Mouse (Mus musculus): ENCODE measurements around the gene Fahd1. TPM values are rescaled to one million over a fixed set of nuclear protein-coding genes. Genes with fewer than 3 reads are reported as not detected.

Gene Fahd1
- polyA plus RNA-seq, 1 experiment from 2014 or later, result 16.0 TPM

GRCm38 (mm10) chr17:24878531-24878930, 28.4 kb upstream of the Fahd1 start:
- H3K4me1 ChIP-seq, result no peaks in the 10 kb centered on the region
- H3K27ac ChIP-seq, result no peak overlapping the region

DNA sequence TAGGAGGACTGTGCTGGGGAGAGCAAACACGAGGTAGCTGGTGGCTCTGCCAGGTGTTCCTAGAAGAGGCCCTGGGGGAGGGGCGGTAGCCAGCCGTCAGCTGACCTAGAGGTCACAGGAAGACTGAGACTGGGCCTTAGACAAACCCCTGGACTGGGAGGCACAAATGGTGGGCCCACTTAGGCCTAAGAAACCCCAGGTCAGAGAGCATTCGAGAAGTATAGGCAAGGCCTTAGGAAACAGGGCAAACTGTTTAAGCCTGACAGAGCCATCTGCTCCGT, 27.9 kb upstream of the Fahd1 start:
- Histone ChIP-seq H3K36me3 (ENCODE audit: poor library complexity, severe bottlenecking) (peaks cover 10% of the 10 kb centered on the region), H3K4me2 (no peak overlapping the region), H3K9me3 (replicated peaks) (no peaks in the 10 kb centered on the region), H3K4me3 (no peak overlapping the region), H3K27me3 (no peaks in the 10 kb centered on the region), H3K9ac (no peak overlapping the region), H3K27ac (no peak overlapping the region), H3K4me1 (no peaks in the 10 kb centered on the region)
- ATAC-seq, result no peak
- 35% methylated on average over 5 of the region's 5 CpGs for WGBS

More at GRCm38 (mm10) chr17:24878531-24878930, 28.4 kb upstream of the Fahd1 start:
- H3K36me3 ChIP-seq (ENCODE audit: poor library complexity, severe bottlenecking), result peaks cover 15% of the 10 kb centered on the region
- no peaks in the 10 kb centered on the region for H3K9me3 ChIP-seq (replicated peaks)
- H3K4me2 ChIP-seq, result no peak overlapping the region
- H3K4me3 ChIP-seq, result no peak overlapping the region
- H3K9ac ChIP-seq, result 0 out of 2 replicates have a peak overlapping the region, but pooled peaks have one; percentile 23
- no peaks in the 10 kb centered on the region for H3K27me3 ChIP-seq
- no peak for ATAC-seq
- 75% methylated on average over 8 of the region's 8 CpGs for WGBS

DNA sequence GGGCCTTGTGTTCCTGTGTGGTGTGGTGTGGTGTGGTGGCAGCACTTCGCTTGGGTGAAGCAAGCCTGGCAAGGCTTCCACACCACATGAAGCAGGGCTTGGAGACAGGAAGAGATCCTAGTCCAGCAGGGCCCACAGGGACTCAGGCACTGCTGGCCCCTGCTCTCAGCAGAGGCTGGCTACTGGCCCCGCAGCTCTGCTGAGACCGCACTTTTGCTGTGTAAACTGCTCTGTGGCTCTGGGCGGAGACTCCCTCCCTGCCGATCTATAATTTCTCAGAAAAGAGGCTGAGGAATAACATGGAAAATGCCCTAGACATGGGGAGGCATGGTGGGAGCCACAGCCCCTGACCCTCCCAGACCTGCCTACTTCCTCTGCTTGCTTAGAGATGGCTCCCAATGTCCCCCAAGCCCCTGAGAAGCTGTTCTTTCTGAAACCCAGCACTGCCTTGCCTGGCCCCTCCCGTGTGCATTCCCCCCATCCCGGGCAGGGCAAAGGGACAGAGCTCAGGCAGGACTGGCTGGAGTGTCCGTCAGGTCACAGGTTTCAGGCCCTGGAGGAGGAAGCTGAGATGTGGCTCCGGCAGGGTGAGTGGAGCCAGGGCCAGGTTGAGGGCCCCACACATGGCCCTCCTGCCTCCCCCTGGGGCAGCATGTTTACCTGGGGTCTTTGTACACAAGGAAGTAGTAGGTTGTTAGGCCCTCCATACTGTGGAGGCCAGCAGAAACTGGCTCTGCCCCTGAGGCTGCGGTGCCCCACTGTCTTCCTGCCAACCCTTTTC, 27.4 kb upstream of the Fahd1 start:
- no peaks in the 10 kb centered on the region for H3K27me3 ChIP-seq
- no peak for ATAC-seq
- H3K4me3 ChIP-seq, result no peak overlapping the region
- no peak overlapping the region for H3K9ac ChIP-seq
- H3K27ac ChIP-seq, result no peak overlapping the region
- no peak overlapping the region for H3K4me2 ChIP-seq
- 69% methylated on average over 10 of the region's 10 CpGs for WGBS
- no peaks in the 10 kb centered on the region for H3K4me1 ChIP-seq
- no peaks in the 10 kb centered on the region for H3K9me3 ChIP-seq (replicated peaks)
- peaks cover 5% of the 10 kb centered on the region for H3K36me3 ChIP-seq (ENCODE audit: poor library complexity, severe bottlenecking)

GRCm38 (mm10) chr17:24874989-24875388, 24.8 kb upstream of the Fahd1 start:
- Histone ChIP-seq H3K36me3 (ENCODE audit: poor library complexity, severe bottlenecking) (no peaks in the 10 kb centered on the region), H3K4me3 (no peak overlapping the region), H3K9me3 (replicated peaks) (no peaks in the 10 kb centered on the region), H3K9ac (no peak overlapping the region), H3K4me2 (no peak overlapping the region), H3K4me1 (no peaks in the 10 kb centered on the region), H3K27ac (no peak overlapping the region), H3K27me3 (no peaks in the 10 kb centered on the region)
- 78% methylated on average over 8 of the region's 8 CpGs for WGBS
- no peak for ATAC-seq

DNA sequence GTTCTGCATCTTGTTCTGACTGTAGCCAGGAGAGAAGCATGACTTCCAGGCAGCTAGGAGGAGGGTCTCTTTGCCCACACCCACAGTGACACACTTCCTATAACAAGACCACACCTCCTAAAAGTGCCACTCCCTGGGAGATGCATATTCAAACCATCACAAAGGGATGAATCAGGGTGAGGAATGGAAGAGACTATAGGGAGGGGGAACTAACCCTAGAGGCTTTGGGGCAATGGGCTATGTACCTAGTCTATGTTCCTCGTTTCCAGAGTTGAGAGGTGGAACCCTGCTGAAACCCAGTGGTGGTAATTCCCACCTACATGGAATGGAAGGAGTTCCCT, 24.2 kb upstream of the Fahd1 start:
- no peak overlapping the region for H3K4me3 ChIP-seq
- no peaks in the 10 kb centered on the region for H3K9me3 ChIP-seq (replicated peaks)
- H3K4me2 ChIP-seq, result no peak overlapping the region
- no peaks in the 10 kb centered on the region for H3K36me3 ChIP-seq (ENCODE audit: poor library complexity, severe bottlenecking)
- 35% methylated on average over 1 of the region's 1 CpGs for WGBS
- no peak overlapping the region for H3K9ac ChIP-seq
- ATAC-seq, result no peak
- no peaks in the 10 kb centered on the region for H3K27me3 ChIP-seq
- H3K27ac ChIP-seq, result no peak overlapping the region
- no peaks in the 10 kb centered on the region for H3K4me1 ChIP-seq

GRCm38 (mm10) chr17:24873695-24874404, 23.7 kb upstream of the Fahd1 start:
- Histone ChIP-seq H3K9me3 (replicated peaks) (no peaks in the 10 kb centered on the region), H3K27ac (no peak overlapping the region), H3K27me3 (no peaks in the 10 kb centered on the region), H3K9ac (no peak overlapping the region), H3K36me3 (ENCODE audit: poor library complexity, severe bottlenecking) (no peaks in the 10 kb centered on the region), H3K4me1 (no peaks in the 10 kb centered on the region), H3K4me3 (no peak overlapping the region), H3K4me2 (no peak overlapping the region)
- no peak for ATAC-seq
- WGBS, result 49% methylated on average over 4 of the region's 4 CpGs

- Histone ChIP-seq H3K27me3 (no peaks in the 10 kb centered on the region), H3K4me1 (no peaks in the 10 kb centered on the region), H3K27ac (no peak overlapping the region), H3K4me2 (no peak overlapping the region), H3K9ac (no peak overlapping the region), H3K36me3 (ENCODE audit: poor library complexity, severe bottlenecking) (peaks cover 19% of the 10 kb centered on the region), H3K4me3 (no peak overlapping the region), H3K9me3 (replicated peaks) (no peaks in the 10 kb centered on the region)
- ATAC-seq, result no peak
- 92% methylated on average over 10 of the region's 10 CpGs for WGBS
These were observed 17.8 kb upstream of the Fahd1 start for GRCm38 (mm10) chr17:24867914-24868313.

GRCm38 (mm10) chr17:24865776-24866175, 15.6 kb upstream of the Fahd1 start, which contains the start of gene Igfals:
TSS of gene Igfals (plus strand) at chr17:24865997.
- H3K9me3 ChIP-seq (replicated peaks), result no peaks in the 10 kb centered on the region
- no peak for ATAC-seq
- H3K27ac ChIP-seq, result no peak within 1 kb of the TSS
- no peaks in the 10 kb centered on the region for H3K4me1 ChIP-seq
- H3K36me3 ChIP-seq (ENCODE audit: poor library complexity, severe bottlenecking), result peaks cover 39% of the 10 kb centered on the region
- no peak within 1 kb of the TSS for H3K4me3 ChIP-seq
- 0 out of 2 replicates have a peak within 1 kb of the TSS, but pooled peaks have one; percentile 26 for H3K9ac ChIP-seq
- 89% methylated on average over 8 of the region's 8 CpGs for WGBS
- H3K4me2 ChIP-seq, result no peak within 1 kb of the TSS
- H3K27me3 ChIP-seq, result no peaks in the 10 kb centered on the region

- Histone ChIP-seq H3K36me3 (ENCODE audit: poor library complexity, severe bottlenecking) (peaks cover 65% of the 10 kb centered on the region), H3K27me3 (no peaks in the 10 kb centered on the region), H3K4me3 (no peak overlapping the region), H3K9me3 (replicated peaks) (no peaks in the 10 kb centered on the region), H3K9ac (no peak overlapping the region), H3K27ac (no peak overlapping the region), H3K4me1 (no peaks in the 10 kb centered on the region), H3K4me2 (no peak overlapping the region)
- 100% methylated on average over 3 of the region's 3 CpGs for WGBS
- no peak for ATAC-seq
These were observed 11.6 kb upstream of the Fahd1 start for GRCm38 (mm10) chr17:24861785-24862184.

- Histone ChIP-seq H3K4me2 (no peak overlapping the region), H3K4me3 (no peak overlapping the region), H3K9me3 (replicated peaks) (no peaks in the 10 kb centered on the region), H3K9ac (no peak overlapping the region), H3K36me3 (ENCODE audit: poor library complexity, severe bottlenecking) (peaks cover 75% of the 10 kb centered on the region), H3K4me1 (no peaks in the 10 kb centered on the region), H3K27me3 (no peaks in the 10 kb centered on the region), H3K27ac (no peak overlapping the region)
- WGBS, result 98% methylated on average over 8 of the region's 8 CpGs
- ATAC-seq, result no peak
These were observed 9.9 kb upstream of the Fahd1 start for GRCm38 (mm10) chr17:24860076-24860475.

GRCm38 (mm10) chr17:24858967-24859366, 8.8 kb upstream of the Fahd1 start:
- H3K9me3 ChIP-seq (replicated peaks), result no peaks in the 10 kb centered on the region
- no peak overlapping the region for H3K4me2 ChIP-seq
- peaks cover 75% of the 10 kb centered on the region for H3K36me3 ChIP-seq (ENCODE audit: poor library complexity, severe bottlenecking)
- no peak overlapping the region for H3K4me3 ChIP-seq
- no peaks in the 10 kb centered on the region for H3K4me1 ChIP-seq
- H3K27ac ChIP-seq, result no peak overlapping the region
- H3K27me3 ChIP-seq, result no peaks in the 10 kb centered on the region
- 0 out of 2 replicates have a peak, but pooled peaks have one; percentile 36 for ATAC-seq
- 87% methylated on average over 6 of the region's 6 CpGs for WGBS
- no peak overlapping the region for H3K9ac ChIP-seq

GRCm38 (mm10) chr17:24857831-24858470, 7.8 kb upstream of the Fahd1 start:
- 88% methylated on average over 8 of the region's 8 CpGs for WGBS
- no peak overlapping the region for H3K27ac ChIP-seq
- no peak for ATAC-seq
- H3K4me1 ChIP-seq, result no peaks in the 10 kb centered on the region
- H3K4me3 ChIP-seq, result no peak overlapping the region
- peaks cover 78% of the 10 kb centered on the region for H3K36me3 ChIP-seq (ENCODE audit: poor library complexity, severe bottlenecking)
- no peak overlapping the region for H3K4me2 ChIP-seq
- H3K9me3 ChIP-seq (replicated peaks), result no peaks in the 10 kb centered on the region
- no peaks in the 10 kb centered on the region for H3K27me3 ChIP-seq
- H3K9ac ChIP-seq, result no peak overlapping the region
